Mouse (Mus musculus) forebrain, postnatal 0 days (tissue): ENCODE data around the gene Nrbp1. TPM values are rescaled to one million over a fixed set of nuclear protein-coding genes. Genes with fewer than 3 reads are reported as not detected.

Source experiments
- ATAC-seq: fragments of 200-750 bp; cut with Nextera tagmentation; 2 replicates; pipeline ENCODE4 v1.8.0; 2017; ENCODE audit warnings: mild to moderate bottlenecking, moderate library complexity
- DNase-seq: peaks from one replicate; pipeline ENCODE4 v3.0.0-alpha.2; 2015
- H3K27ac ChIP-seq: fragments of 300-500 bp; sonication (generic); 2 replicates; pipeline ENCODE4 v1.5.1; 2014; ENCODE audit warnings: low read depth, mild to moderate bottlenecking, antibody characterized with exemption, low read length, moderate library complexity, mixed read lengths
- H3K27me3 ChIP-seq: fragments of 300-500 bp; sonication (generic); 2 replicates; pipeline ENCODE4 v1.6.1; 2014; ENCODE audit warnings: mild to moderate bottlenecking, low read length, mixed read lengths; ENCODE audit not compliant: insufficient read depth
- H3K36me3 ChIP-seq: fragments of 300-500 bp; sonication (generic); 2 replicates; pipeline ENCODE4 v1.6.1; 2014; ENCODE audit warnings: mild to moderate bottlenecking, moderate library complexity; ENCODE audit not compliant: insufficient read depth
- H3K4me1 ChIP-seq: fragments of 300-500 bp; sonication (generic); 2 replicates; pipeline ENCODE4 v1.6.1; 2014; ENCODE audit warnings: antibody characterized with exemption; ENCODE audit not compliant: insufficient read depth
- H3K4me2 ChIP-seq: fragments of 300-500 bp; sonication (generic); 2 replicates; pipeline ENCODE4 v1.6.1; 2014; ENCODE audit warnings: low read depth, mild to moderate bottlenecking, moderate library complexity
- H3K4me3 ChIP-seq: fragments of 300-500 bp; sonication (generic); 2 replicates; pipeline ENCODE4 v1.5.1; 2014; ENCODE audit warnings: low read depth, low read length, mixed read lengths
- H3K9ac ChIP-seq: fragments of 300-500 bp; sonication (generic); 2 replicates; pipeline ENCODE4 v1.6.1; 2014; ENCODE audit warnings: mild to moderate bottlenecking
- H3K9me3 ChIP-seq: fragments of 300-500 bp; sonication (generic); 2 replicates; pipeline ENCODE4 v1.6.1; 2016; ENCODE audit warnings: low read length
- CTCF ChIP-seq: sonication (generic); IDR thresholded peaks from 2 replicates; pipeline ENCODE4 v1.5.1; 2016; ENCODE audit warnings: antibody characterized with exemption, control low read depth, low read depth
- WGBS: fragments of 180-500 bp; shearing (Covaris S2); extraction: QIAGEN DNeasy Blood & Tissue Kit; methylation state at CpG from one replicate; pipeline ENCODE4 v1.1.7; 2014; 5-methylcytosine and 5-hydroxymethylcytosine counted together
- polyA plus RNA-seq: library from polyadenylated mRNA; unstranded; fragments of >200 nt; fragmentation: Nextera tagmentation; extraction: Ambion mirVana; gene quantifications from 2 replicates; pipeline ENCODE4 v1.2.1, GENCODE M21; 2015
- total RNA-seq: library from RNA; depleted of rRNA; stranded (reverse); fragments of >200 nt; gene quantifications from 2 replicates; pipeline ENCODE4 v1.2.3, GENCODE M21; 2014

Gene Nrbp1
- total and polyA plus RNA-seq, 2 experiments from 2014 or later: 106 to 133 TPM

GRCm38 (mm10) chr5:31222696-31223095, 18.0 kb upstream of the Nrbp1 start:
- H3K4me3 ChIP-seq: no peak overlapping the region
- no peaks in the 10 kb centered on the region for H3K9me3 ChIP-seq
- no peak overlapping the region for H3K4me2 ChIP-seq
- no peak overlapping the region for H3K9ac ChIP-seq
- no peak overlapping the region for H3K27ac ChIP-seq
- 94% methylated on average over 9 of the region's 9 CpGs for WGBS
- no peaks in the 10 kb centered on the region for H3K36me3 ChIP-seq
- ATAC-seq (no peak), DNase-seq (no peak)
- peaks cover 4% of the 10 kb centered on the region; the same call in 1 of the 2 replicates for H3K4me1 ChIP-seq
- TF ChIP-seq CTCF: no peak
- no peaks in the 10 kb centered on the region for H3K27me3 ChIP-seq

GRCm38 (mm10) chr5:31226641-31227040, 14.0 kb upstream of the Nrbp1 start:
- H3K27ac ChIP-seq: no peak overlapping the region
- H3K4me2 ChIP-seq: no peak overlapping the region
- no peaks in the 10 kb centered on the region for H3K4me1 ChIP-seq
- DNase-seq: no peak
- no peaks in the 10 kb centered on the region for H3K36me3 ChIP-seq
- WGBS: 77% methylated on average over 1 of the region's 1 CpGs
- no peaks in the 10 kb centered on the region for H3K27me3 ChIP-seq
- no peak for TF ChIP-seq CTCF
- H3K9me3 ChIP-seq: no peaks in the 10 kb centered on the region
- no peak overlapping the region for H3K4me3 ChIP-seq
- ATAC-seq: no peak
- no peak overlapping the region for H3K9ac ChIP-seq

GRCm38 (mm10) chr5:31241522-31242034, 914 bp downstream of the Nrbp1 start:
- Histone ChIP-seq H3K4me1 (peaks cover 7% of the 10 kb centered on the region; the same call in 1 of the 2 replicates), H3K36me3 (peaks cover 29% of the 10 kb centered on the region), H3K27ac (peak overlapping the region; percentile 93), H3K9me3 (no peaks in the 10 kb centered on the region), H3K4me3 (peak overlapping the region; percentile 97), H3K4me2 (peak overlapping the region; percentile 76), H3K9ac (peak overlapping the region; percentile 90), H3K27me3 (no peaks in the 10 kb centered on the region)
- no peak for DNase-seq
- no peak for ATAC-seq
- no peak for TF ChIP-seq CTCF
- WGBS: under 1% methylated on average over 13 of the region's 13 CpGs

GRCm38 (mm10) chr5:31242191-31242590, 1.5 kb downstream of the Nrbp1 start:
- H3K4me2 ChIP-seq: peak overlapping the region; percentile 76
- no peak for DNase-seq

GRCm38 (mm10) chr5:31250716-31251115, 10.1 kb downstream of the Nrbp1 start:
- H3K9me3 ChIP-seq: no peaks in the 10 kb centered on the region
- ATAC-seq (peak; percentile 38; the same call in 1 of the 2 replicates), DNase-seq (no peak)
- no peaks in the 10 kb centered on the region for H3K4me1 ChIP-seq
- H3K4me3 ChIP-seq: no peak overlapping the region
- 50% methylated on average over 4 of the region's 4 CpGs for WGBS
- no peak overlapping the region for H3K9ac ChIP-seq
- H3K4me2 ChIP-seq: no peak overlapping the region
- no peak for TF ChIP-seq CTCF
- H3K36me3 ChIP-seq: peaks cover 90% of the 10 kb centered on the region
- H3K27me3 ChIP-seq: no peaks in the 10 kb centered on the region
- no peak overlapping the region for H3K27ac ChIP-seq

More at GRCm38 (mm10) chr5:31242191-31242590, 1.5 kb downstream of the Nrbp1 start:
- H3K27ac ChIP-seq: no peak overlapping the region
- WGBS: 16% methylated on average over 10 of the region's 10 CpGs
- H3K27me3 ChIP-seq: no peaks in the 10 kb centered on the region
- H3K9ac ChIP-seq: peak overlapping the region; percentile 90
- TF ChIP-seq CTCF: no peak
- H3K9me3 ChIP-seq: no peaks in the 10 kb centered on the region
- H3K4me3 ChIP-seq: peak overlapping the region; percentile 97
- ATAC-seq: no peak
- peaks cover 35% of the 10 kb centered on the region for H3K36me3 ChIP-seq
- peaks cover 7% of the 10 kb centered on the region; the same call in 1 of the 2 replicates for H3K4me1 ChIP-seq

GRCm38 (mm10) chr5:31251541-31252101, 11.0 kb downstream of the Nrbp1 start, which contains the start of gene Krtcap3:
Krtcap3 (plus strand) TSS chr5:31251691.
- H3K9ac ChIP-seq: peak within 1 kb of the TSS; percentile 18; the same call in 1 of the 2 replicates
- H3K4me2 ChIP-seq: no peak within 1 kb of the TSS
- WGBS: 14% methylated on average over 45 of the region's 47 CpGs
- no peak within 1 kb of the TSS for H3K27ac ChIP-seq
- H3K36me3 ChIP-seq: peaks cover 85% of the 10 kb centered on the region
- no peaks in the 10 kb centered on the region for H3K4me1 ChIP-seq
- H3K4me3 ChIP-seq: no peak within 1 kb of the TSS
- ATAC-seq (peak; percentile 47), DNase-seq (peak; percentile 24)
- no peaks in the 10 kb centered on the region for H3K9me3 ChIP-seq
- no peak for TF ChIP-seq CTCF
- H3K27me3 ChIP-seq: no peaks in the 10 kb centered on the region

GRCm38 (mm10) chr5:31252151-31252550, 11.5 kb downstream of the Nrbp1 start:
- Histone ChIP-seq H3K4me1 (no peaks in the 10 kb centered on the region), H3K9ac (0 out of 2 replicates have a peak overlapping the region, but pooled peaks have one; percentile 18), H3K9me3 (no peaks in the 10 kb centered on the region), H3K4me2 (no peak overlapping the region), H3K4me3 (no peak overlapping the region), H3K27me3 (no peaks in the 10 kb centered on the region), H3K27ac (no peak overlapping the region), H3K36me3 (peaks cover 83% of the 10 kb centered on the region)
- no peak for TF ChIP-seq CTCF
- WGBS: 58% methylated on average over 10 of the region's 10 CpGs
- ATAC-seq (no peak), DNase-seq (peak; percentile 20)
